Mouse (Mus musculus): ENCODE measurements around the gene Vmn2r111. TPM values are rescaled to one million over a fixed set of nuclear protein-coding genes. Genes with fewer than 3 reads are reported as not detected.
"Not testable (repeated sequence)": the region's sequence is repeated elsewhere in the genome, so short reads cannot be mapped to it uniquely, and the experiment has no call there.

Gene Vmn2r111
- polyA plus RNA-seq (2012), result not detected in 2 replicates

GRCm38 (mm10) chr17:22573382-22573781, at the start of gene Vmn2r111:
Gene Vmn2r111 (minus strand): TSS chr17:22573482.
- not testable (repeated sequence) for TF ChIP-seq GATA1 (IDR thresholded peaks at IDR 0.05; ENCODE audit: low read length)

- TF ChIP-seq GATA1 (IDR thresholded peaks at IDR 0.05; ENCODE audit: low read length), result not testable (repeated sequence)
Measured at GRCm38 (mm10) chr17:22600651-22601050, 27.4 kb upstream of the Vmn2r111 start, which contains the start of gene Vmn2r112. Gene Vmn2r112 (plus strand): TSS chr17:22600951.

- TF ChIP-seq GATA1 (IDR thresholded peaks at IDR 0.05; ENCODE audit: low read length), result no peak
Measured at GRCm38 (mm10) chr17:22497120-22497519, 76.2 kb downstream of the Vmn2r111 start.

Other genes with a start within 250 kb of the Vmn2r111 start
- gene Zfp944, start 212.1 kb downstream of the Vmn2r111 start, polyA plus RNA-seq (2012), result 1.1 and 1.7 TPM in 2 replicates
- 0.10 and 0.11 TPM in 2 replicates for gene Zfp758, start 212.0 kb downstream of the Vmn2r111 start, polyA plus RNA-seq (2012)
- 4.3 and 5.2 TPM in 2 replicates for gene Zfp946, start 149.3 kb downstream of the Vmn2r111 start, polyA plus RNA-seq (2012)
- not detected in 2 replicates for gene Vmn2r112, start 27.5 kb upstream of the Vmn2r111 start, polyA plus RNA-seq (2012)

All from G1E-ER4 (cell line).